Mouse (Mus musculus): Measurements from ENCODE around the gene Dhrs13. TPM values are rescaled to one million over a fixed set of nuclear protein-coding genes. Genes with fewer than 3 reads are reported as not detected.

The Dhrs13 gene
- total and polyA plus RNA-seq, 3 experiments: 21.6 to 39.0 (median 33.7) TPM

DNA sequence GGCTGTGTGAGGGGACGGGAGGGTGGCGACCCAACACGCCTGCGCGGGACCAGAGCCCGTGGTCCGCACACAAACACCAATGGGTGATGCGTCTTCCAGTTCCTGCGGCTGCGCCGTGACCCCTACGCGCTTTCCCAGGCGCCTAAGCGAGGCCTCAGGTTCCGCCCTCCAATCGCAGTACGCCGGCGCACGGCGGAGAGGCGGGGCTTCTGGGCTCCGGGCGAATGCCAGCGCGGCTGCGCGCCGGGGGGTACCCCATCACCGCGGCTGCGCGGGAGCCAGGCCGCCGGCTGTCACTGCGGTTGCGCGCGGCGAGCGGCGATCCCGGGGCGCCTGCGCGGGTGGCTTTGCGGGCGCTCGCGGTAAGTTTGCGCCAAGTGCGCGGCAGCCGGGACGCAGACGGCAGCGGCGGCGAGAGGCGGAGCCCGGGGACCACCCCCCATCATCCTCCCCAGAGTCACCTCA lies 49.6 kb upstream of the Dhrs13 start, which contains the start of gene Phf12:
Gene Phf12, plus strand, starts transcription at position 314 of the 465 bp plus-strand sequence.
- Histone ChIP-seq H3K27me3 (replicated peaks) (peaks cover 12% of the 10 kb centered on the region), H3K27ac (ENCODE audit: insufficient read depth, low read depth) (peak within 1 kb of the TSS; percentile 93), H3K9me3 (replicated peaks; ENCODE audit: low read length) (no peaks in the 10 kb centered on the region), H3K36me3 (replicated peaks in 1 of 2; ENCODE audit: control insufficient read depth in 1 of 2, insufficient read depth in 1 of 2, low read length in 1 of 2) (peaks cover 4 to 25% of the 10 kb centered on the region in 2 experiments), H3K4me2 (ENCODE audit: insufficient read depth, low read depth, poor library complexity, severe bottlenecking) (peak within 1 kb of the TSS; percentile 40; the same call in 1 of the 2 replicates), H3K4me3 (replicated peaks in 1 of 3; ENCODE audit: low read depth in 2 of 3, low read length in 2 of 3, poor library complexity in 1 of 3) (peak within 1 kb of the TSS; percentile 83 to 96 (median 88)), H3K79me2 (replicated peaks; ENCODE audit: control insufficient read depth, extremely low read depth, insufficient read depth, poor library complexity, severe bottlenecking) (peaks cover 47% of the 10 kb centered on the region), H3K9ac (ENCODE audit: insufficient read depth, low read depth) (peak within 1 kb of the TSS; percentile 99), H3K4me1 (ENCODE audit: control insufficient read depth in 1 of 2, insufficient read depth in 2 of 2) (peaks cover 5 to 44% of the 10 kb centered on the region in 2 experiments)
- dilution Hi-C loops (cut with MboI; ENCODE audit: extremely low pct_ligation_motif_present, extremely low pct_unique_long_range_greater_than_20kb, low sequenced_read_pairs): no loop called here
- DNase-seq (ENCODE audit: extremely low read depth): peak; percentile 100
- TF ChIP-seq JUN (IDR thresholded peaks at IDR 0.05; ENCODE audit: insufficient read depth, low read depth, low read length) (peak; percentile 18; the same call in 1 of the 2 replicates), ELF1 (IDR thresholded peaks at IDR 0.05; ENCODE audit: low read depth, low read length) (peak; percentile 94), CHD2 (IDR thresholded peaks at IDR 0.05; ENCODE audit: low read length) (peak; percentile 94), KAT2A (IDR thresholded peaks at IDR 0.05; ENCODE audit: insufficient replicate concordance, low read length) (peak; percentile 94; the same call in 1 of the 2 replicates), MXI1 (IDR thresholded peaks at IDR 0.05; ENCODE audit: low read depth, low read length) (peak; percentile 56), TCF12 (IDR thresholded peaks at IDR 0.05; ENCODE audit: low read depth, low read length) (peak; percentile 81), POLR2A (IDR thresholded peaks at IDR 0.05; ENCODE audit: low read depth, low read length) (peak; percentile 83; the same call in 1 of the 2 replicates), NRF1 (IDR thresholded peaks at IDR 0.05; ENCODE audit: low read depth, low read length) (peak; percentile 87), MEF2A (IDR thresholded peaks at IDR 0.05; ENCODE audit: borderline replicate concordance, low read depth, low read length) (no peak; the same call in 1 of the 2 replicates), UBTF (IDR thresholded peaks at IDR 0.05; ENCODE audit: low read depth, low read length) (no peak), GABPA (IDR thresholded peaks at IDR 0.05; ENCODE audit: insufficient replicate concordance, low read depth, low read length) (peak; percentile 5; the same call in 1 of the 2 replicates), ZMIZ1 (IDR thresholded peaks at IDR 0.05; ENCODE audit: low read depth, low read length) (peak; percentile 92), SIN3A (IDR thresholded peaks at IDR 0.05; ENCODE audit: low read length) (peak; percentile 59; the same call in 1 of the 2 replicates), HCFC1 (IDR thresholded peaks at IDR 0.05; ENCODE audit: low read depth, low read length) (peak; percentile 85), MAX (IDR thresholded peaks at IDR 0.05; ENCODE audit: low read length) (peak; percentile 22; the same call in 1 of the 2 replicates), MAZ (IDR thresholded peaks at IDR 0.05; ENCODE audit: low read depth, low read length) (peak; percentile 53; the same call in 1 of the 2 replicates), NELFE (IDR thresholded peaks at IDR 0.05; ENCODE audit: low read depth, low read length) (peak; percentile 90; the same call in 1 of the 2 replicates), RCOR1 (conservative IDR thresholded peaks at IDR 0.05; ENCODE audit: low read depth, low read length) (peak; percentile 63; the same call in 1 of the 2 replicates), E2F4 (IDR thresholded peaks at IDR 0.05; ENCODE audit: insufficient replicate concordance, low read depth, low read length) (0 out of 2 replicates have a peak, but pooled peaks have one; percentile 51), IRF4 (IDR thresholded peaks at IDR 0.05; ENCODE audit: low read depth, low read length) (no peak), MAFK (IDR thresholded peaks at IDR 0.05; ENCODE audit: insufficient replicate concordance, low read length) (no peak), CTCF (conservative IDR thresholded peaks at IDR 0.05 in 1 of 2, IDR thresholded peaks at IDR 0.05 in 1 of 2; ENCODE audit: low read depth in 2 of 2, low read length in 2 of 2) (no peak)
- in situ Hi-C loops (cut with MboI; ENCODE audit: low pct_ligation_motif_present, low pct_unique_long_range_greater_than_20kb, low sequenced_read_pairs): no loop called here

All from CH12.LX (cell line).